In genomic region chr6:87513046-87513767, GRCm38 (mm10) we compare ENCODE assay signal across 8 mouse cellular contexts. TPM values are rescaled to one million over a fixed set of nuclear protein-coding genes. Genes with fewer than 3 reads are reported as not detected.
A peak's percentile ranks its signal among the peaks of the same experiment; 100 is the strongest.
DNase-seq lines count a peak whose midpoint lies in the region.

No protein-coding gene starts in this region.

- DNase-seq in CD4-positive, CD25-positive, alpha-beta regulatory T cell, adult 2 months (ENCODE audit: low read depth, low spot score) = peak; percentile 84
- peak; percentile 62 for DNase-seq in MN1 (ENCODE audit: low spot score)
- DNase-seq in cerebellum, adult 18-20 months = peak; percentile 81
- peak; percentile 59 for DNase-seq in gastrocnemius, adult 18-20 months (ENCODE audit: low spot score)
- peak; percentile 83 to 87 for DNase-seq in kidney, postnatal 25 days
- peak; percentile 78 to 83 for DNase-seq in lung, adult 18-20 months
- DNase-seq in retina, postnatal 1 day = peak; percentile 65
- peak; percentile 67 to 77 for DNase-seq in urinary bladder, postnatal 4 days (ENCODE audit: low spot score in 2 of 2)

RNA-seq across cellular contexts. Expression of gene Arhgap25, which starts 19.9 kb away (rescaled TPM):
- under 1 TPM; 0.57 to 0.87 TPM for total RNA-seq in gastrocnemius, adult 18-20 months (2021)

Comparison
In these comparisons a context has a peak if more than half of its experiments do, and no peak if none do; other contexts are left out.
1. Peak in every context shown above with its lines: DNase-seq.